Mouse (Mus musculus) lung, postnatal 0 days (tissue): ENCODE measurements at regions not wholly inside any gene's neighbourhood (a gene's known extent, or its start where the extent isn't known, plus 50 kb on each side); places are given as distances from the start of the nearest gene placed in this dataset.

ENCODE experiments used
- CTCF ChIP-seq: IDR thresholded peaks from 2 replicates; pipeline ENCODE4 v1.5.1; 2016; ENCODE audit warnings: antibody characterized with exemption, mild to moderate bottlenecking
- EP300 ChIP-seq: IDR thresholded peaks from 2 replicates; pipeline ENCODE4 v1.6.1; 2016; ENCODE audit warnings: antibody characterized with exemption, mild to moderate bottlenecking, control low read depth

- TF ChIP-seq EP300 (no peak), CTCF (no peak)
Measured at GRCm38 (mm10) chr3:148032532-148032931, 957.8 kb downstream of the Adgrl2 start.
